Mouse (Mus musculus) layer of hippocampus, postnatal 36 days (tissue): ENCODE data around the gene Pecr. TPM values are rescaled to one million over a fixed set of nuclear protein-coding genes. Genes with fewer than 3 reads are reported as not detected.
"Not testable (repeated sequence)": the region's sequence is repeated elsewhere in the genome, so short reads cannot be mapped to it uniquely, and the experiment has no call there.

ENCODE experiments used
- DNase-seq, 2 experiments: peaks; one replicate each; pipeline ENCODE4 v3.0.0; 2022
- total RNA-seq, 2 experiments: library from RNA; stranded (reverse); gene quantifications; 2 replicates each; pipeline ENCODE4 v1.2.3; 2021

Gene Pecr
- total RNA-seq, 2 experiments from 2014 or later, result 4.4 to 4.8 TPM

DNA sequence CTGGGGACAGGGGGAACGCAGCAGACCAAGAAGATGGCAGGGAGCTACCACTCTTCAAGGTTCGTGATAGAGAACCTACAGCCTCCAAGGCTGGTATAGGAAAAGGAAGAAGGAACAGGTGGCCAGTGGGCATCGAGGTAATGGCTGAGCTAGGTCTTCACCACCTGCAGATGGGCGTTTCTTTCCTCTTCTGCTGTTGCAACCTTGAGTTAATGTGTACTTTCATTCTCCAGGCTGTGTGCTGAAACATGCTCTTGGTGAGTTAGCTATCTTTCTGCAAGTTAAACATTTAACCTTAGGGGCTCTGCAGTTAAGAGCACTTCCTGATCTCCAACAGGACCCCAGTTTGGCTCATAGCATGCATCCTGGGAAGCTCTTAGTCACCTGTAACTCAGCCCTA lies 3.8 kb upstream of the Pecr start:
- DNase-seq, result no peak

- DNase-seq, result no peak
Observed at GRCm38 (mm10) chr1:72286904-72287303, 2.8 kb upstream of the Pecr start.

- DNase-seq, result no peak
Observed at GRCm38 (mm10) chr1:72284539-72284938, 425 bp upstream of the Pecr start.

DNA sequence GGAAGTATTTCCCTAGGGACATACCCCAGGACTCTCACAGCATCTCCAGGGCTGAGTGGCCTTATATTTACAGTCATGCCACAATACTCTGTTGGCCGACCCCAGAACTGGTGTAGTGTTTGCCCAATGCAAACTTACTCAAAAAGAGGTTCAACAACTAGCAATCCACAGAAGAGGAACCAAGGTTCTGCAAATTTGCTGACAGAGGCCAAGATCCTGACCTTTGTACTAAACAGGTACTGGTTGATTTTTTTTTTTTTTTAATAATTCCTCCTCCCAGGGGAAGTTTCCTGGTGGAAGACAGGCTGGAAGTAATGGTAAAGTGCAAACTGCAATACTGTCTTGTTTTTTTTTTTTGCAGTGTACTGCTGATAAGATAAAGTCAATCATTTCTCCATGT lies 1.5 kb downstream of the Pecr start:
- no peak for DNase-seq

GRCm38 (mm10) chr1:72278085-72278484 lies 6.0 kb downstream of the Pecr start:
- no peak for DNase-seq

- DNase-seq, result no peak
Observed at GRCm38 (mm10) chr1:72263099-72263498, 21.0 kb downstream of the Pecr start.

- no peak for DNase-seq
Observed at GRCm38 (mm10) chr1:72256381-72257256, 27.5 kb downstream of the Pecr start.

- DNase-seq, result no peak
Observed at GRCm38 (mm10) chr1:72255854-72256175, 28.3 kb downstream of the Pecr start.

DNA sequence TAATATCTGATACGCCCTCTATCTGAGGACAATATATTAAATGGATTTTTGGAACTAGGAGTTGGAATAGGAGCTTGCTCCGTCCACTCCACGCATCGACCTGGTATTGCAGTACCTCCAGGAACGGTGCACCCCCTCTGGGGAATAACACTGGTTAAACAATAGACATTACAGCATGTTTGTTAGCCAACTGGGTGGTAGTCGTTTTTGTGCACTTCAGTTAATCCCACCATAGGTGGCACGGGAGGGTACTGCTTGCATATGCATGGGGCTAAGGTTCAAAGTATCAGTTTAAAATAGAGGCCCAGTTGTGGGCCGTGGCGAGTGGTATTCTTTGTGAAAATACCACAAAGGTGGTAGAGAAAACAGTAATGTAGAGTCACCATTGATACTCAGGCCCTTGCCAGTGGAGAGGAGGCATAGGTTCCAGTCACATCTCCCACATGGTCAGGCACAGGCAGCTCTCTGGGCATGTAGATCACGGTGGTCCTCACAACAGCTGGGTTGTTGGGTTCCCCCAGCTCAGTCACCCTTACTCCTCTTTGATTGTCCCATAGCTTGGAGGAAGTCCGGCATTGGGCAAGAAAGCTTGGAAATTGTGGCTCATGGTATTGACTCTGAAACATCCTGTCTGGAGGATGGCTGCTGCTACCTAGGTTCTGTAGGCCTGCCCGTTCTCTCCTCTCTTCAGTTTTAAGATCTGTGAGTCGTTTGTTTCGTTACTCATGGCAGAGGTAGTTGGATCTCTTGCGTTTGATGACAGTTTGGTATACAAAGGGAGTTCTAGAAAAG lies 28.9 kb downstream of the Pecr start:
- no peak for DNase-seq

DNA sequence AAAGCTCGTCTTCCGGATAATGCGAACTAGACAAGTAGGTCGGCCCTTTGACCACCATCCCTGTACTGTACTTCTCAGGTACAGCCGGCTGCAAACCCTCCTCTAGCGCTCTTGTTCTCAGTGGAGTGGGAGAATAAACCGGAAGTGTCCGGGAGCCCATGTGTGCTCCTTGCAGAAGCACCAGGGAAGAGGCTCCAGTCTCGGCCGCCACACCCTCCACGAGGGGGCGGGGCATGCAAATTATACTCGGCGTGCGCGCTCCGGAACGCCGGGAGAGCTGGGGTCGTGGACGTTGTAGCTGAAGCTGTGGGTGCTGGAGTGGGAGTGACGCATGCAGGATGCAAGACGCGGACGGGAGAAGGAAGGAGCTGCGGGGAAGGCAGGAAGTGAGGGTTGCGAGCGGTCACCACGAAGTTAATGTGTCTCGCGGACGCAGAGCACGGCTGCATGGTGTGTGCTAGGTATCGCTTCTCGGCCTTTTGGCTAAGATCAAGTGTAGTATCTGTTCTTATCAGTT lies 29.5 kb downstream of the Pecr start:
- DNase-seq, result peak; percentile 76 to 78

DNA sequence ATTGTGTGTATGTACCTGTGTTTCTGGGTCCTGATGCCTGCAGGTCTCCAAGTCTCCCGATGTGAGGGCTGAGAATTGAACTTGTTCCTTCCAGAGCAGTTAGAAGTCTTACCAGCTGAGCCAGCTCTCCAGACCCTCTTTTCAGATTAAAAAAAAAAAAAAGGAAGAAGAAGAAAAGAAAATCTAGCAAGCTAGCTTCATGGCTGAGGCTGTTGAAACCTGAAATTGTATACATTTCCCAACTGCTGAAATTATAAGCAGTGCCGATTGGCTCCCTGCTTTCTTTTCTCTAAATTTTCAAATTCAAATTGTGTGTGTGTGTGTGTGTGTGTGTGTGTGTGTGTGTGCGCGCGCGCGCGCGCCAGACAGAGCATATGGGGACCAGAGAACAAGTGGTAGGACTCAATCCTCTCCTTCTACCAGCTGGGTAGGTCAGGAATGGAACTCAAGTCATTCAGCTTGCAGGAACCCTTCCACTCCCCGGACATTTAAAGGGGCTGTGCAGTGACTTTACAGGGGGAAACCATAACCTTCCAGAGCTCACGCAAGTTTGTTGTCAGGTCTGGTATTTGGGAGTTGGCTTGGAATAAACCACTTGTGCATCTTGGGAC lies 30.1 kb downstream of the Pecr start:
- no peak for DNase-seq

DNA sequence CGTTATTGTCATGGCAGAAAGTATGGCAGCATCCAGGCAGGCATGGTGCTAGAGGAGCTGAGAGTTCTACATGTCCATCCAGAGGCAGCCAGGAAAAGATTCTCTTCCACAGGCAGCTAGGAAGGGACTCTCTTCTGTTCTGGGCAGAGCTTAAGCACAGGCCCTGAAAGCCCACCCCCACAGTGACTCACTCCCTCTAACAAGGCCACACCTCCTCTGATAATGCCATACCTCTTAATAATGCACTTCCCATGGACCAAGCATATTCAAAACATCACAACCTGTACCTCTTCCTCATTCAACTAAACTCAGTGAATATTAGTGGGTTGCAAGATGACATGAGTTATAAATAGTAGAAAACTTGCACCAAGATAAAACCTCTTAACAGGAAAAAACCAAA lies 32.3 kb downstream of the Pecr start:
- DNase-seq, result no peak

- DNase-seq, result not testable (repeated sequence)
Observed at GRCm38 (mm10) chr1:72248226-72248737, 35.8 kb downstream of the Pecr start.

DNA sequence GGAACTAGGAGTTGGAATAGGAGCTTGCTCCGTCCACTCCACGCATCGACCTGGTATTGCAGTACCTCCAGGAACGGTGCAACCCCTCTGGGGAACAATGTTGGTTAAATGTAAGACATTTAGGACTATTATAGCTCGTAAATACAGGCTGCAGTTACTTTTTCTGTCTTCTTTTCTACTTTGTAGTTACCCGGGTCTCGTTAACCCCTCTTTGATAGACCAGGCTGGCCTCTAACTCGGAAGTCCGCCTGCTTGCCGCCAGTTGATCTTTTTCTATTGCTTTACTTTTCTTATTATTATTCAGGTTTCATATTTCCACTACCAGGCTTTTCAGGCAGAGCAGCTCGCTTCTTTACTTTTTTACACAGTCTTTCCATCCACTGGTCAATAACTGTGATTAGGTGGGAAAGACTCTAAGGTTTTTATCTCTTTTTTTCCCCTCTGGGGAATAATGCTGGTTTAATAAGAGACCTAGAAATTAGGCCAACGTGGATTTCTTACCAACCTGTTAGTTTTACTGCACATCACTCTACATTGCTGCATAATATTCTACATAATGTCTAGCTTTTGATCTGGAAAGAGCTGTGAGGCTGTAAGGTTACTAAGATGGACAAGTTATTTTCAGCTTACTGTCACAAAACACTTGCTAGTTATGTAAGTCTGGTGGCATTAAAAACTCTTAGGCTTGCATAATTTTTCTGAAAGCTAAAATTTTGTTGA lies 39.6 kb downstream of the Pecr start:
- DNase-seq, result no peak

- peak; percentile 93 for DNase-seq
Observed at GRCm38 (mm10) chr1:72243656-72244316, 40.3 kb downstream of the Pecr start.

DNA sequence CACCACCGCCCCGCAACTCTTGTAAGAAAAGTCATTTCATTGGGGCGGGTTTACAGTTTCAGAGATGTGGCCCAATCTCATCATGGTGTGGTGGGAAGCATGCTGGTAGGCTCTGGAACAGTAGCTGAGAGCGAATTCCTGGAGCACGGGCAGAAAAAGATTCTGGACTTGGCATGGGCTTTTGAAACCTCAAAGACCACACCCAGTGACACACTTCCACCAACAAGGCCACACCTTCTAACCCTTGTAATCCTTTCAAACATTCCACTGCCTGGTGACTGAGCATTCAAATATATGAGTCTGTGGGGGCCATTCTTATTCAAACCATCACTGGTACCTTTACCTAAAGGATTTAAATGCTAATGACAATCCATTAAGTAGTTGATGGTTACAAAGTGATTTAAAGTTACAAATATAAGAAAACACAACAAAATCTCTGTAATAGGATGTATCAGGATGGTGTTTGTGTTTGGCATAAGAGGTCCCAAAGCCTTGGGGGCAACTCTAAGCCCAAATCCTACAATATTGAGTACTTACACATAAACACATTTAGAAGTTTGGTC lies 41.5 kb downstream of the Pecr start:
- DNase-seq, result no peak

GRCm38 (mm10) chr1:72239113-72239512 lies 45.0 kb downstream of the Pecr start:
- DNase-seq, result not testable (repeated sequence)

- DNase-seq, result no peak
Observed at GRCm38 (mm10) chr1:72238016-72238580, 46.0 kb downstream of the Pecr start.

DNA sequence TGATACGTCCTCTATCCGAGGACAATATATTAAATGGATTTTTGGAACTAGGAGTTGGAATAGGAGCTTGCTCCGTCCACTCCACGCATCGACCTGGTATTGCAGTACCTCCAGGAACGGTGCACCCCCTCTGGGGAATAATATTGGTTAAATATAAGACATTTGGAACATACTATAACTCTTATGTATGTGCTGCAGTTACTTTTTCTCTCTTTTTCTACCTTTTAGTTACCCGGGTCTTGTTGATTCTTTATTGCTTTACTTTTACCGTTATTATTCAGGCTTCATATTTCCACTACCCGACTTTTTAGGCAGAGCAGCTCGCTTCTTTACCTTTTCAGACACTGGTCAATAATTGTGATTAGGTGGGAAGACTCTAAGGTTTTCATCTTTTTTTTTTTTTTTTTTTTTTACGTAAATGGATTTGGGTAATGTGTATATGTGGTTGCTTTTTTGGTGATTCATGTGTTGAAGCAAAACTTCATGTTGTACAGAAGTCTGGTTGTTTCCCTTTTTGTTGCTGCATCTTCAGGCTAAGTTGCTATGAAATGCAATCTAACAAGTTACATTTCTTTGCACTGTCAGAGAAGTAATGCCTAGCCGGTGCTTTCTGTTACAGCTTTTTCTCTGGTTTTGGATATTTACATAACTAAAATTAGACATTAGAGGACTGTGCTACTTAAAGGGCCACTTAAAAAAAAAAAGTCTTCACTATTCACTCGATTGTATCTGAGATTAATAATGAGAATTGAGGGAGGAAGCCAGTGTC lies 46.9 kb downstream of the Pecr start:
- DNase-seq, result peak in 1 of 2 experiments; percentile 28
